In the genomic region with DNA sequence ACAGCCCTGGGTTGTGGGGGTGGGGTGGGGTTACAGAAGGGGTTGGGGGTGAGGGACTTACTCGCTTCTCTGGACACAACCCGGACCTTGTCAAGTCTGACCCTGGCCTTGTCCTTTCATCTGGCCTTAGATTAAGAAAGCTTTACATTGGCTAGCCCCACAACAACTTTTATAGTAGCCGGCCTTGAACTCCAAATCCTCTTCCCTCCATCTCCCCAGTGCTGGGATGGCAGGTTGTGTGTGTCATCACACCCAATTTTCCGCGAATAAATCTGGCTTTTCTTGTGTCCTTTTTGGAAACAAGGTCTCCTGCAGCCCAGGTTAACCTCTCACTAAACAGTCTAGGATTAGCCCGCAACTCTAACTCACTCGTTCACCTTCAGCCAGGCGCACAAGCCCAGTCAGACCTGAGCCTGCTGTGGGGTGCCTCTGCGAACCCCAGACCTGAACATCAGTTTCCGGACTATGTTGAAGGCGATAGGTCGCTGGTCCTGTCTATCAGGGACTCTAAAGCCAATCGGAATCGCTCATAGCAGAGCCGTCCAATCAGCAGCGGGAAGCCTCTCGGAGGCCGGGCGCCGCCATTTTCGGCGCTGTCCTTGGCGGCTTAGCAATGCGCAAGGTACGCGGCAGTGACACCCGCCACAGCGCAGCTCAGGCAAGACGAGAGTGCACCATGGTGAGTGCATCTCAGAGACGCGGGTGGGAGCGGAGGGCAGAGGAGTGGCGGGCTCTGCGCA, we compare ENCODE assay signal across 1 mouse cellular context.
TF ChIP-seq lines count a peak whose summit lies in the region.

TSS of gene Zfp961 (plus strand) at position 557 of the 740 bp plus-strand sequence.

TF ChIP-seq in MEL, 35 proteins besides CTCF, POLR2A, EP300 and RAD21 (continued from another document):
- no peak for TF ChIP-seq MEF2A (IDR thresholded peaks at IDR 0.05; ENCODE audit: extremely low read depth, insufficient replicate concordance, low read depth, low read length, poor library complexity, severe bottlenecking)
- no peak for TF ChIP-seq ZNF384 (IDR thresholded peaks at IDR 0.05; ENCODE audit: low read depth, low read length)
- TF ChIP-seq MAZ (IDR thresholded peaks at IDR 0.05; ENCODE audit: low read depth, low read length) = peak; percentile 30; the same call in 1 of the 2 replicates
- TF ChIP-seq GABPA (IDR thresholded peaks at IDR 0.05; ENCODE audit: low read depth, low read length) = no peak
- no peak for TF ChIP-seq BHLHE40 (IDR thresholded peaks at IDR 0.05; ENCODE audit: borderline replicate concordance, low read depth, low read length)
- peak; percentile 85 for TF ChIP-seq ELF1 (IDR thresholded peaks at IDR 0.05; ENCODE audit: low read depth, low read length)
- no peak for TF ChIP-seq USF2 (IDR thresholded peaks at IDR 0.05; ENCODE audit: borderline replicate concordance in 1 of 2, insufficient read depth in 1 of 2, low read depth in 1 of 2, low read length in 2 of 2)
- no peak for TF ChIP-seq SMC3 (IDR thresholded peaks at IDR 0.05; ENCODE audit: low read depth, low read length)
- no peak for TF ChIP-seq USF1 (IDR thresholded peaks at IDR 0.05; ENCODE audit: low read depth, low read length)
- TF ChIP-seq MAFK (IDR thresholded peaks at IDR 0.05; ENCODE audit: borderline replicate concordance, low read depth, low read length) = no peak
- TF ChIP-seq GATA1 (IDR thresholded peaks at IDR 0.05; ENCODE audit: low read depth, low read length) = no peak
